Mouse (Mus musculus) stomach, embryonic 15.5 days (tissue): ENCODE data around the gene Hpcal4. TPM values are rescaled to one million over a fixed set of nuclear protein-coding genes. Genes with fewer than 3 reads are reported as not detected.

ENCODE experiments used
- ATAC-seq: fragments of 200-750 bp; cut with Nextera tagmentation; 2 replicates; pipeline ENCODE4 v1.8.0; 2017; ENCODE audit warnings: low read depth, moderate number of reproducible peaks, moderate TSS enrichment; ENCODE audit not compliant: insufficient read depth, low FRiP score
- H3K27ac ChIP-seq: fragments of 300-500 bp; sonication (generic); 2 replicates; pipeline ENCODE4 v1.5.1; 2015; ENCODE audit warnings: mild to moderate bottlenecking, inconsistent platforms
- H3K27me3 ChIP-seq: fragments of 300-500 bp; sonication (generic); replicated peaks from 2 replicates; pipeline ENCODE4 v1.6.1; 2015; ENCODE audit warnings: inconsistent platforms
- H3K36me3 ChIP-seq: fragments of 300-500 bp; sonication (generic); 2 replicates; pipeline ENCODE4 v1.6.1; 2015; ENCODE audit warnings: inconsistent platforms
- H3K4me1 ChIP-seq: fragments of 300-500 bp; sonication (generic); 2 replicates; pipeline ENCODE4 v1.6.1; 2015; ENCODE audit warnings: inconsistent platforms
- H3K4me2 ChIP-seq: fragments of 300-500 bp; sonication (generic); 2 replicates; pipeline ENCODE4 v1.6.1; 2015; ENCODE audit warnings: mild to moderate bottlenecking, inconsistent platforms
- H3K4me3 ChIP-seq: fragments of 300-500 bp; sonication (generic); replicated peaks from 2 replicates; pipeline ENCODE4 v1.5.1; 2015; ENCODE audit warnings: inconsistent platforms
- H3K9ac ChIP-seq: fragments of 300-500 bp; sonication (generic); 2 replicates; pipeline ENCODE4 v1.6.1; 2015; ENCODE audit warnings: inconsistent platforms
- H3K9me3 ChIP-seq: fragments of 300-500 bp; sonication (generic); 2 replicates; pipeline ENCODE4 v1.6.1; 2016; ENCODE audit warnings: inconsistent platforms
- WGBS: fragments of 180-500 bp; shearing (Covaris S2); methylation state at CpG from one replicate; pipeline ENCODE4 v1.1.7; 2015; 5-methylcytosine and 5-hydroxymethylcytosine counted together
- polyA plus RNA-seq: library from polyadenylated mRNA; unstranded; fragments of >200 nt; fragmentation: Nextera tagmentation; extraction: Ambion mirVana; gene quantifications from 2 replicates; pipeline ENCODE4 v1.2.1, GENCODE M21; 2015

Hpcal4 gene
- polyA plus RNA-seq, 1 experiment from 2014 or later: 3.5 TPM

- no peaks in the 10 kb centered on the region for H3K9me3 ChIP-seq
- 15% methylated on average over 15 of the region's 15 CpGs for WGBS
- 0 out of 2 replicates have a peak, but pooled peaks cover 5% of the 10 kb centered on the region for H3K4me1 ChIP-seq
- ATAC-seq: no peak
- no peaks in the 10 kb centered on the region for H3K27me3 ChIP-seq
- H3K27ac ChIP-seq: no peak overlapping the region
- H3K36me3 ChIP-seq: no peaks in the 10 kb centered on the region
- no peak overlapping the region for H3K9ac ChIP-seq
- H3K4me3 ChIP-seq: no peak overlapping the region
- H3K4me2 ChIP-seq: peak overlapping the region; percentile 40
Observed at GRCm38 (mm10) chr4:123162305-123162917, 20.6 kb upstream of the Hpcal4 start.

GRCm38 (mm10) chr4:123164157-123164556 lies 18.9 kb upstream of the Hpcal4 start:
- no peaks in the 10 kb centered on the region for H3K27me3 ChIP-seq
- 0 out of 2 replicates have a peak, but pooled peaks cover 5% of the 10 kb centered on the region for H3K4me1 ChIP-seq
- no peak overlapping the region for H3K27ac ChIP-seq
- ATAC-seq: no peak
- no peak overlapping the region for H3K9ac ChIP-seq
- no peak overlapping the region for H3K4me2 ChIP-seq
- no peaks in the 10 kb centered on the region for H3K9me3 ChIP-seq
- WGBS: 59% methylated on average over 15 of the region's 15 CpGs
- H3K36me3 ChIP-seq: no peaks in the 10 kb centered on the region
- H3K4me3 ChIP-seq: no peak overlapping the region

GRCm38 (mm10) chr4:123171811-123172210 lies 11.2 kb upstream of the Hpcal4 start:
- no peak overlapping the region for H3K4me2 ChIP-seq
- no peak overlapping the region for H3K9ac ChIP-seq
- no peaks in the 10 kb centered on the region for H3K36me3 ChIP-seq
- H3K9me3 ChIP-seq: no peaks in the 10 kb centered on the region
- H3K27ac ChIP-seq: no peak overlapping the region
- H3K4me1 ChIP-seq: no peaks in the 10 kb centered on the region
- H3K4me3 ChIP-seq: no peak overlapping the region
- no peak for ATAC-seq
- 0 out of 2 replicates have a peak, but pooled peaks cover 7% of the 10 kb centered on the region for H3K27me3 ChIP-seq

GRCm38 (mm10) chr4:123183239-123184056 lies 421 bp downstream of the Hpcal4 start:
- 7% methylated on average over 44 of the region's 44 CpGs for WGBS
- peak overlapping the region; percentile 92 for H3K4me2 ChIP-seq
- ATAC-seq: peak; percentile 84
- H3K36me3 ChIP-seq: no peaks in the 10 kb centered on the region
- H3K9ac ChIP-seq: 0 out of 2 replicates have a peak overlapping the region, but pooled peaks have one; percentile 6
- H3K9me3 ChIP-seq: no peaks in the 10 kb centered on the region
- H3K27me3 ChIP-seq: peaks cover 51% of the 10 kb centered on the region
- peak overlapping the region; percentile 45 for H3K4me3 ChIP-seq
- no peak overlapping the region for H3K27ac ChIP-seq
- H3K4me1 ChIP-seq: peaks cover 21% of the 10 kb centered on the region

- Histone ChIP-seq H3K4me1 (peaks cover 21% of the 10 kb centered on the region), H3K4me2 (no peak overlapping the region), H3K9me3 (no peaks in the 10 kb centered on the region), H3K27ac (no peak overlapping the region), H3K4me3 (no peak overlapping the region), H3K27me3 (peaks cover 51% of the 10 kb centered on the region), H3K9ac (no peak overlapping the region), H3K36me3 (no peaks in the 10 kb centered on the region)
- WGBS: 55% methylated on average over 3 of the region's 3 CpGs
- no peak for ATAC-seq
Observed at GRCm38 (mm10) chr4:123184816-123185215, 1.8 kb downstream of the Hpcal4 start.

- H3K4me1 ChIP-seq: no peaks in the 10 kb centered on the region
- H3K27me3 ChIP-seq: no peaks in the 10 kb centered on the region
- H3K4me2 ChIP-seq: no peak overlapping the region
- WGBS: 83% methylated on average over 11 of the region's 11 CpGs
- no peaks in the 10 kb centered on the region for H3K36me3 ChIP-seq
- no peak for ATAC-seq
- H3K27ac ChIP-seq: no peak overlapping the region
- H3K4me3 ChIP-seq: no peak overlapping the region
- H3K9me3 ChIP-seq: no peaks in the 10 kb centered on the region
- H3K9ac ChIP-seq: no peak overlapping the region
Observed at GRCm38 (mm10) chr4:123192336-123192735, 9.3 kb downstream of the Hpcal4 start.

GRCm38 (mm10) chr4:123193791-123194190 lies 10.8 kb downstream of the Hpcal4 start:
- no peak for ATAC-seq
- H3K27me3 ChIP-seq: no peaks in the 10 kb centered on the region
- H3K27ac ChIP-seq: no peak overlapping the region
- H3K4me3 ChIP-seq: no peak overlapping the region
- 84% methylated on average over 11 of the region's 11 CpGs for WGBS
- H3K36me3 ChIP-seq: no peaks in the 10 kb centered on the region
- no peak overlapping the region for H3K9ac ChIP-seq
- no peaks in the 10 kb centered on the region for H3K4me1 ChIP-seq
- H3K4me2 ChIP-seq: no peak overlapping the region
- no peaks in the 10 kb centered on the region for H3K9me3 ChIP-seq

GRCm38 (mm10) chr4:123196695-123197094 lies 13.7 kb downstream of the Hpcal4 start:
- H3K27ac ChIP-seq: no peak overlapping the region
- H3K36me3 ChIP-seq: no peaks in the 10 kb centered on the region
- no peak overlapping the region for H3K4me2 ChIP-seq
- ATAC-seq: no peak
- H3K27me3 ChIP-seq: peaks cover 8% of the 10 kb centered on the region
- H3K4me3 ChIP-seq: no peak overlapping the region
- peaks cover 9% of the 10 kb centered on the region for H3K4me1 ChIP-seq
- WGBS: 50% methylated on average over 6 of the region's 6 CpGs
- H3K9ac ChIP-seq: no peak overlapping the region
- no peaks in the 10 kb centered on the region for H3K9me3 ChIP-seq

- H3K4me3 ChIP-seq: peak overlapping the region; percentile 39
- H3K36me3 ChIP-seq: no peaks in the 10 kb centered on the region
- peaks cover 20% of the 10 kb centered on the region for H3K27me3 ChIP-seq
- ATAC-seq: no peak
- H3K4me1 ChIP-seq: peaks cover 12% of the 10 kb centered on the region
- H3K9me3 ChIP-seq: no peaks in the 10 kb centered on the region
- no peak overlapping the region for H3K9ac ChIP-seq
- peak overlapping the region; percentile 80 for H3K4me2 ChIP-seq
- no peak overlapping the region for H3K27ac ChIP-seq
- WGBS: 3% methylated on average over 15 of the region's 15 CpGs
Observed at GRCm38 (mm10) chr4:123200771-123201185, 17.8 kb downstream of the Hpcal4 start.

GRCm38 (mm10) chr4:123201186-123202093 lies 18.4 kb downstream of the Hpcal4 start, which contains the start of gene Nt5c1a:
Gene Nt5c1a (plus strand): TSS chr4:123201504.
- Histone ChIP-seq H3K4me1 (peaks cover 12% of the 10 kb centered on the region), H3K36me3 (no peaks in the 10 kb centered on the region), H3K4me2 (peak within 1 kb of the TSS; percentile 80), H3K4me3 (peak within 1 kb of the TSS; percentile 39), H3K27me3 (peaks cover 20% of the 10 kb centered on the region), H3K9me3 (no peaks in the 10 kb centered on the region), H3K9ac (no peak within 1 kb of the TSS), H3K27ac (no peak within 1 kb of the TSS)
- ATAC-seq: no peak; the same call in 1 of the 2 replicates
- WGBS: 2% methylated on average over 58 of the region's 58 CpGs

- 21% methylated on average over 8 of the region's 8 CpGs for WGBS
- Histone ChIP-seq H3K4me1 (peaks cover 12% of the 10 kb centered on the region), H3K36me3 (no peaks in the 10 kb centered on the region), H3K9me3 (no peaks in the 10 kb centered on the region), H3K27ac (no peak overlapping the region), H3K9ac (no peak overlapping the region), H3K4me2 (peak overlapping the region; percentile 80), H3K27me3 (peaks cover 20% of the 10 kb centered on the region), H3K4me3 (peak overlapping the region; percentile 39; the same call in 1 of the 2 replicates)
- ATAC-seq: no peak
Observed at GRCm38 (mm10) chr4:123202094-123202420, 19.0 kb downstream of the Hpcal4 start.
